Mouse (Mus musculus) gastrocnemius, postnatal 25 days (tissue): ENCODE results near the gene Itprip. TPM values are rescaled to one million over a fixed set of nuclear protein-coding genes. Genes with fewer than 3 reads are reported as not detected.
"Not testable (repeated sequence)": the region's sequence is repeated elsewhere in the genome, so short reads cannot be mapped to it uniquely, and the experiment has no call there.

Source experiments
- DNase-seq: peaks from one replicate; pipeline ENCODE4 v3.0.0; 2022
- microRNA-seq, 2 experiments: library from miRNA; unstranded; fragments of <30 nt; microRNA quantifications; one replicate each; pipeline ENCODE4 v1.2.0; 2021; ENCODE audit warnings: borderline replicate concordance in 2 of 2
- total RNA-seq, 2 experiments: library from RNA; stranded (reverse); gene quantifications; 1 replicate in 1 of 2; 2 replicates in 1 of 2; pipeline ENCODE4 v1.2.3; 2021

Gene Itprip
- total RNA-seq, 2 experiments from 2014 or later, result 0.36 to 0.70 TPM

DNA sequence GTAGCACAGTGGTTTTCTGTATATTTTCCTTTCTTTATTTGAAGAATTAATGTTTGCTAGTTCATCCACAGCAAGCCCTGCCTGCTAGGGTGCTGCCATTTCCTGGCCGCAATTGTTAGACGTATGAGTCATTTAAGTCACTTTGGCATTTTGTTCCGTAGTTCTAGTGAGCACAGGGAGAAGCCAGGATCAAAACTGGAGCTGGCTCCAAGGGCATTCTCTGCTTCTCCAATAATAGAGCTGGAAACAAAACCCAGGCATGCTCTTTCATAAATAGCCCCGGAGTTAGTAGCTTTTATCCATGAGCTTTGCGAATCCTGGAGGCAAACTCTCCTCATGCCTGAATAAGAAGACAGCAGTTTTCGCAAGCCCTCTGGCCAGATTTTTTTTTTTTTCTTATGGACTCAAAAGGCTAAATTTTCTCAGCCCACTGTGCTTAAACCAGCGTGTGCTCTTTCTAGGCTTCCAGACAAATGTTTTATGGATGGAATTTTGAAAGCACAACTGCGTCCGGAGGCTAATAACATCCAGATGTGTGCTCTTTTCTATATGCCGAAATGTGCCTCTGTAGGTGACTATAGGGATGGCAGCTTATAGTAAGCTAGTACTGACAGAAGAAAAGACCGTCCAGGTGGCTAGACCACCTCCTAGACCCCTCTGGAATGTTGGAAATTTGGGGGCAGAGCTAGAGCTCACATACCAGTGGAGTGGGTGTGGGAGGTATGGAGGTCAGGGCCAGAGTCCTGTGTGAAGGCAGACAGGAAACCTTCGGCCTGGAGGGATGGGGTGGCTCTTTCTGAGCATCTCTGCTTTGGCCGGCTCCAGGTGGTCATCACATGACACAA is 64.9 kb downstream of the Itprip start:
- DNase-seq, result peak; percentile 14

GRCm38 (mm10) chr19:47853053-47853452 is 66.0 kb downstream of the Itprip start:
- DNase-seq, result no peak

GRCm38 (mm10) chr19:47852131-47852530 is 67.0 kb downstream of the Itprip start:
- not testable (repeated sequence) for DNase-seq

DNA sequence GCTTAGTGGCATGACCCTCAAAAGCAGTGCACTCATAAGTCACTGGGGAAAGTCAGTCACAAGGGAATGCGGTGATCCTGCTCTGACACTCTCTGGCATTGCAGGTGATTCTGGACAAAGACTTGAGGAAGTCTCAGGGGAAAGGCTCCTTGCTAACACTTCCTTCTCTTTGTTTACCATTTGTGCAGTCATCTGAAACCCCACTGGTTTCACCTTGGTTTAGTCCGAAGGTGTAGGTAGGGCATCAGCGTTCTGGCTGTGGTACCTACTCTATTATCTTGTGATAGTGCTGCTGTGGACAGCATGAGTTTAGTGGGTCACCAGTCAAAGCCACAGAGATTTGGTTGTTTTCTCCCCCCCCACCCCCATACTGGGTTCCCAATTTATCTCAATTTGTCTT is 69.4 kb downstream of the Itprip start:
- DNase-seq, result no peak

Small RNAs within 50 kb of the gene (microRNA-seq; reads per million reads assigned to microRNA genes)
- gene Gm22240, result 0 reads per million in 2 experiments

Other genes starting within 250 kb of the Itprip start
- under 1 TPM; 0.13 TPM for gene Col17a1, start 227.2 kb downstream of the Itprip start, total RNA-seq
- 10 to 100 TPM; 73.9 to 74.9 TPM for gene Sfr1, start 187.6 kb downstream of the Itprip start, total RNA-seq
- 10 to 100 TPM; 45.3 to 52.3 TPM for gene Gsto1, start 64.3 kb downstream of the Itprip start, total RNA-seq
- gene Gsto2, start 53.8 kb downstream of the Itprip start, total RNA-seq, result under 1 TPM; 0.23 to 0.38 TPM
- not detected for gene Cfap43, start within 50 bp of the Itprip start, total RNA-seq
- not detected for gene Cfap58, start 18.4 kb upstream of the Itprip start, total RNA-seq